Mouse (Mus musculus) liver, adult 2 months (tissue): ENCODE measurements at regions not wholly inside any gene's neighbourhood (a gene's known extent, or its start where the extent isn't known, plus 50 kb on each side); places are given as distances from the start of the nearest gene placed in this dataset.

Experiments used
- CTCF ChIP-seq: fragments of 200-500 bp; IDR thresholded peaks from 2 replicates; pipeline ENCODE4 v1.5.1; 2011; ENCODE audit warnings: low read depth, low read length, control low read depth
- POLR2A ChIP-seq: fragments of 200-500 bp; IDR thresholded peaks from 2 replicates; pipeline ENCODE4 v1.6.1; 2011; ENCODE audit warnings: low read length, control low read depth; ENCODE audit not compliant: insufficient read depth; ENCODE audit errors: extremely low read depth

- TF ChIP-seq CTCF: no peak
- no peak for TF ChIP-seq POLR2A
These were observed 128.6 kb downstream of the Tmem17 start for GRCm38 (mm10) chr11:22640371-22640990.
